In genomic region chr14:41162663-41163062, GRCm38 (mm10) we compare ENCODE assay signal across 9 mouse cellular contexts. TPM values are rescaled to one million over a fixed set of nuclear protein-coding genes. Genes with fewer than 3 reads are reported as not detected.
DNase-seq lines count a peak whose midpoint lies in the region; ATAC-seq and TF ChIP-seq lines count a peak whose summit lies in the region.
"Had no signal": no experiment of that assay in that cellular context is flagged by ENCODE, and none has a peak within 500 bp of the region (broad histone marks: within the 10 kb centered on the region; RNA-seq: fewer than 3 reads in every experiment).

No protein-coding gene starts in this region.

- H3K4me3 ChIP-seq in heart, embryonic 11.5 days (ENCODE audit: low read depth, low read length), result no peak overlapping the region
- H3K4me3 ChIP-seq in ES-E14 (ENCODE audit: insufficient read depth in 1 of 2, low read depth in 1 of 2, low read length in 2 of 2, poor library complexity in 1 of 2, severe bottlenecking in 1 of 2), result no peak overlapping the region
- no peak overlapping the region for H3K4me3 ChIP-seq in hindbrain, postnatal 0 days (ENCODE audit: low read length)
- H3K4me3 ChIP-seq in liver, adult 2 months (ENCODE audit: insufficient read depth, low read depth, low read length), result no peak overlapping the region
- H3K4me3 ChIP-seq: limb, embryonic 15.5 days had no signal

- no peaks in the 10 kb centered on the region for H3K36me3 ChIP-seq in heart, embryonic 11.5 days (ENCODE audit: control insufficient read depth, insufficient read depth, low read length)
- H3K36me3 ChIP-seq in ES-E14 (ENCODE audit: control insufficient read depth, insufficient read depth, low read length, poor library complexity, severe bottlenecking), result no peaks in the 10 kb centered on the region
- no peaks in the 10 kb centered on the region for H3K36me3 ChIP-seq in hindbrain, postnatal 0 days (ENCODE audit: insufficient read depth, low read length)
- H3K36me3 ChIP-seq in liver, adult 2 months (ENCODE audit: control insufficient read depth, insufficient read depth, low read length), result peaks cover 61% of the 10 kb centered on the region
- H3K36me3 ChIP-seq: limb, embryonic 15.5 days had no signal

- in situ Hi-C loops in ES-E14 (cut with MboI; ENCODE audit: low sequenced_read_pairs in 2 of 2, unreplicated experiment in 2 of 2), result no loop called here

- peak; percentile 68 for TF ChIP-seq CTCF in hindbrain, postnatal 0 days (IDR thresholded peaks at IDR 0.05; ENCODE audit: low read depth)
- peak; percentile 94 for TF ChIP-seq CTCF in liver, adult 2 months (IDR thresholded peaks at IDR 0.05; ENCODE audit: low read depth, low read length)

- no peak overlapping the region for H3K27ac ChIP-seq in heart, embryonic 11.5 days (ENCODE audit: low read depth, low read length)
- H3K27ac ChIP-seq in ES-E14 (ENCODE audit: insufficient read depth, low read depth, low read length, poor library complexity, severe bottlenecking), result no peak overlapping the region
- H3K27ac ChIP-seq in hindbrain, postnatal 0 days, result no peak overlapping the region
- H3K27ac ChIP-seq in liver, adult 2 months (replicated peaks; ENCODE audit: insufficient read depth, low read depth, low read length), result peak overlapping the region; percentile 91
- H3K27ac ChIP-seq: limb, embryonic 15.5 days had no signal

- DNase-seq in heart, adult 18-20 months, result peak; percentile 14 to 50
- DNase-seq in ES-E14 (ENCODE audit: low read depth, low spot score), result peak; percentile 43
- DNase-seq in c-Kit-positive CD71-positive TER-119-negative erythroid progenitor cells, embryonic 14.5 days (ENCODE audit: low read depth), result peak; percentile 6
- DNase-seq in hindbrain, postnatal 0 days (ENCODE audit: low spot score), result peak; percentile 29
- DNase-seq in liver, adult 2 months (ENCODE audit: extremely low read depth, low read depth, low spot score), result peak; percentile 53
- DNase-seq in right cerebral cortex, adult 2 months (ENCODE audit: low spot score in 2 of 2), result peak; percentile 32 to 61

- 20% methylated on average over 2 of the region's 2 CpGs for WGBS in heart, embryonic 11.5 days (ENCODE audit: insufficient replicate concordance)
- WGBS in hindbrain, postnatal 0 days, result 38% methylated on average over 2 of the region's 2 CpGs
- 8% methylated on average over 2 of the region's 2 CpGs for WGBS in liver, adult 2 months

- no peak for TF ChIP-seq POLR2A in liver, adult 2 months (IDR thresholded peaks at IDR 0.05; ENCODE audit: extremely low read depth, insufficient read depth, low read length)

- no peak for ATAC-seq in heart, embryonic 11.5 days (replicated peaks; ENCODE audit: insufficient number of reproducible peaks, low FRiP score, low TSS enrichment)
- no peak for ATAC-seq in hindbrain, postnatal 0 days
- no peak for ATAC-seq in inflammation-experienced regulatory T-cells, adult 6 months

- no peaks in the 10 kb centered on the region for H3K79me2 ChIP-seq in liver, adult 2 months (ENCODE audit: control insufficient read depth, insufficient read depth, low read length)

- no peak overlapping the region for H3K4me2 ChIP-seq in heart, embryonic 11.5 days
- H3K4me2 ChIP-seq in hindbrain, postnatal 0 days (ENCODE audit: low read depth, low read length), result no peak overlapping the region
- H3K4me2 ChIP-seq: limb, embryonic 15.5 days had no signal

- H3K4me1 ChIP-seq in heart, embryonic 11.5 days (ENCODE audit: control insufficient read depth, insufficient read depth, low read length), result no peaks in the 10 kb centered on the region
- H3K4me1 ChIP-seq in ES-E14 (ENCODE audit: control insufficient read depth in 2 of 2, insufficient read depth in 2 of 2, low read length in 2 of 2, poor library complexity in 1 of 2), result no peaks in the 10 kb centered on the region
- no peaks in the 10 kb centered on the region for H3K4me1 ChIP-seq in hindbrain, postnatal 0 days (ENCODE audit: insufficient read depth, low read length)
- peaks cover 29% of the 10 kb centered on the region for H3K4me1 ChIP-seq in liver, adult 2 months (ENCODE audit: control insufficient read depth, insufficient read depth, low read length)
- H3K4me1 ChIP-seq: limb, embryonic 15.5 days had no signal

- H3K9me3 ChIP-seq in heart, embryonic 11.5 days (replicated peaks; ENCODE audit: control insufficient read depth, low read length), result no peaks in the 10 kb centered on the region
- no peaks in the 10 kb centered on the region for H3K9me3 ChIP-seq in ES-E14 (ENCODE audit: control insufficient read depth, insufficient read depth, low read depth, low read length)
- no peaks in the 10 kb centered on the region for H3K9me3 ChIP-seq in hindbrain, postnatal 0 days (ENCODE audit: low read length)
- H3K9me3 ChIP-seq: limb, embryonic 15.5 days had no signal

- no peak overlapping the region for H3K9ac ChIP-seq in heart, embryonic 11.5 days (ENCODE audit: low read depth, low read length)
- no peak overlapping the region for H3K9ac ChIP-seq in ES-E14 (ENCODE audit: insufficient read depth, low read depth, low read length, poor library complexity, severe bottlenecking)
- H3K9ac ChIP-seq in hindbrain, postnatal 0 days (replicated peaks; ENCODE audit: low read length), result no peak overlapping the region
- H3K9ac ChIP-seq in liver, adult 2 months (ENCODE audit: low read depth, low read length), result peak overlapping the region; percentile 46
- H3K9ac ChIP-seq: limb, embryonic 15.5 days had no signal

- H3K27me3 ChIP-seq in heart, embryonic 11.5 days (ENCODE audit: control insufficient read depth, insufficient read depth, low read length), result no peaks in the 10 kb centered on the region
- no peaks in the 10 kb centered on the region for H3K27me3 ChIP-seq in hindbrain, postnatal 0 days (ENCODE audit: insufficient read depth, low read length)
- no peaks in the 10 kb centered on the region for H3K27me3 ChIP-seq in liver, adult 2 months (ENCODE audit: control insufficient read depth, insufficient read depth, low read length)
- H3K27me3 ChIP-seq: limb, embryonic 15.5 days had no signal

TF ChIP-seq in ES-E14, 5 proteins besides CTCF, POLR2A, EP300 and RAD21:
- TF ChIP-seq CHD2 (IDR thresholded peaks at IDR 0.05; ENCODE audit: low read depth, low read length) (no peak), HCFC1 (IDR thresholded peaks at IDR 0.05; ENCODE audit: borderline replicate concordance, insufficient read depth, low read length) (no peak), ZNF384 (IDR thresholded peaks at IDR 0.05; ENCODE audit: low read depth, low read length) (no peak), ZC3H11A (IDR thresholded peaks at IDR 0.05; ENCODE audit: borderline replicate concordance, low read depth, low read length) (peak; percentile 67; the same call in 1 of the 2 replicates), MAFK (IDR thresholded peaks at IDR 0.05; ENCODE audit: insufficient read depth, low read depth, low read length) (no peak)

RNA-seq across cellular contexts. Expression of gene Mbl1, which starts 11.4 kb away (rescaled TPM):
- total RNA-seq in heart, adult 18-20 months (2021), result not detected
- polyA plus RNA-seq in heart, embryonic 11.5 days (2014; fragmentation: Nextera tagmentation; extraction: Ambion mirVana), result not detected in 2 replicates
- not detected in 2 replicates for total RNA-seq in ES-E14 (2012; rRNA removed)
- not detected in 2 replicates for total RNA-seq in hindbrain, postnatal 0 days (2014; rRNA removed)
- polyA plus RNA-seq in hindbrain, postnatal 0 days (2015; fragmentation: Nextera tagmentation; extraction: Ambion mirVana), result not detected in 2 replicates
- 199 and 293 TPM in 2 replicates for total RNA-seq in liver, adult 2 months (2014; rRNA removed)
- polyA plus RNA-seq in liver, adult 2 months (2012; rRNA removed), result 92.4 and 106 TPM in 2 replicates
- not detected for polyA plus RNA-seq in inflammation-experienced regulatory T-cells, adult 6 months (2017; shearing (Covaris generic))
- polyA plus RNA-seq: limb, embryonic 15.5 days had no signal

RNA-seq across cellular contexts. Expression of gene Sftpd, which starts 22.3 kb away (rescaled TPM):
- under 1 TPM in 1 of 2 experiments, not detected in 1; 0.67 TPM for total RNA-seq in heart, adult 18-20 months (2021)
- polyA plus RNA-seq in heart, embryonic 11.5 days (2014; fragmentation: Nextera tagmentation; extraction: Ambion mirVana), result not detected in 2 replicates
- 1.6 and 1.7 TPM in 2 replicates for total RNA-seq in ES-E14 (2012; rRNA removed)
- total RNA-seq in hindbrain, postnatal 0 days (2014; rRNA removed), result not detected in 2 replicates
- not detected in 2 replicates for polyA plus RNA-seq in hindbrain, postnatal 0 days (2015; fragmentation: Nextera tagmentation; extraction: Ambion mirVana)
- 0.20 and 0.28 TPM in 2 replicates for total RNA-seq in liver, adult 2 months (2014; rRNA removed)
- polyA plus RNA-seq in liver, adult 2 months (2012; rRNA removed), result not detected in 2 replicates
- not detected for polyA plus RNA-seq in inflammation-experienced regulatory T-cells, adult 6 months (2017; shearing (Covaris generic))

RNA-seq across cellular contexts. Expression of gene Sftpa1, which starts 31.1 kb away (rescaled TPM):
- total RNA-seq in heart, adult 18-20 months (2021), result 1 to 10 TPM in 1 of 2 experiments, not detected in 1; 6.4 TPM
- polyA plus RNA-seq in heart, embryonic 11.5 days (2014; fragmentation: Nextera tagmentation; extraction: Ambion mirVana), result 0.35 and 0.69 TPM in 2 replicates
- not detected in 2 replicates for total RNA-seq in ES-E14 (2012; rRNA removed)
- not detected in 2 replicates for total RNA-seq in hindbrain, postnatal 0 days (2014; rRNA removed)
- not detected in 2 replicates for polyA plus RNA-seq in hindbrain, postnatal 0 days (2015; fragmentation: Nextera tagmentation; extraction: Ambion mirVana)
- 0.40 and 0.46 TPM in 2 replicates for total RNA-seq in liver, adult 2 months (2014; rRNA removed)
- 0.17 and 0.48 TPM in 2 replicates for polyA plus RNA-seq in liver, adult 2 months (2012; rRNA removed)
- not detected for polyA plus RNA-seq in inflammation-experienced regulatory T-cells, adult 6 months (2017; shearing (Covaris generic))
- polyA plus RNA-seq: limb, embryonic 15.5 days had no signal

RNA-seq across cellular contexts. Expression of gene Mat1a, which starts 57.8 kb away (rescaled TPM):
- not detected for total RNA-seq in heart, adult 18-20 months (2021)
- 0.46 and 1.1 TPM in 2 replicates for polyA plus RNA-seq in heart, embryonic 11.5 days (2014; fragmentation: Nextera tagmentation; extraction: Ambion mirVana)
- total RNA-seq in ES-E14 (2012; rRNA removed), result 0.11 and 0.54 TPM in 2 replicates
- total RNA-seq in hindbrain, postnatal 0 days (2014; rRNA removed), result 0.29 TPM in 1 of 2 replicates, not detected in the other
- not detected in 2 replicates for polyA plus RNA-seq in hindbrain, postnatal 0 days (2015; fragmentation: Nextera tagmentation; extraction: Ambion mirVana)
- 2,681 and 2,768 TPM in 2 replicates for total RNA-seq in liver, adult 2 months (2014; rRNA removed)
- polyA plus RNA-seq in liver, adult 2 months (2012; rRNA removed), result 1,412 and 1,958 TPM in 2 replicates
- polyA plus RNA-seq in inflammation-experienced regulatory T-cells, adult 6 months (2017; shearing (Covaris generic)), result not detected

Comparison
In these comparisons a context has a peak if more than half of its experiments do, and no peak if none do; other contexts are left out.
1. RNA of gene Mbl1, which starts 11.4 kb away (total RNA-seq): 199 to 293 TPM in liver, adult 2 months; not detected in heart, adult 18-20 months, not detected in ES-E14 and not detected in hindbrain, postnatal 0 days; every median in the first group is over 100 times any median in the second.
2. Peak in every context shown above with its lines, with median percentiles within 50 percentile points of each other: DNase-seq.